Mouse (Mus musculus) small intestine, adult 2 months (tissue): ENCODE data around the gene Atp5c1. TPM values are rescaled to one million over a fixed set of nuclear protein-coding genes. Genes with fewer than 3 reads are reported as not detected.

Source experiments
- H3K27ac ChIP-seq: fragments of 200-500 bp; 2 replicates; pipeline ENCODE4 v1.5.1; 2012; ENCODE audit warnings: low read depth, low read length, control low read depth, inconsistent platforms; ENCODE audit not compliant: insufficient read depth
- H3K27me3 ChIP-seq: fragments of 200-500 bp; 2 replicates; pipeline ENCODE4 v1.6.1; 2012; ENCODE audit warnings: mild to moderate bottlenecking, moderate library complexity, low read length, inconsistent platforms; ENCODE audit not compliant: control insufficient read depth, insufficient read depth
- H3K36me3 ChIP-seq: fragments of 200-500 bp; 2 replicates; pipeline ENCODE4 v1.6.1; 2012; ENCODE audit warnings: mild to moderate bottlenecking, low read length, control low read depth, inconsistent platforms; ENCODE audit not compliant: control insufficient read depth, insufficient read depth
- H3K4me1 ChIP-seq: fragments of 200-500 bp; 2 replicates; pipeline ENCODE4 v1.6.1; 2012; ENCODE audit warnings: low read length, inconsistent platforms, mixed read lengths; ENCODE audit not compliant: control insufficient read depth, insufficient read depth, insufficient read length
- H3K4me3 ChIP-seq: fragments of 200-500 bp; 2 replicates; pipeline ENCODE4 v1.5.1; 2012; ENCODE audit warnings: low read depth, mild to moderate bottlenecking, control low read depth, inconsistent platforms, low read length, moderate library complexity
- CTCF ChIP-seq: fragments of 200-500 bp; IDR thresholded peaks from 2 replicates; pipeline ENCODE4 v1.5.1; 2012; ENCODE audit warnings: low read depth, mild to moderate bottlenecking, control low read depth, inconsistent platforms, low read length, moderate library complexity, mixed read lengths; ENCODE audit not compliant: insufficient replicate concordance, insufficient read length; ENCODE audit errors: extremely low read depth
- POLR2A ChIP-seq: fragments of 200-500 bp; IDR thresholded peaks from 2 replicates; pipeline ENCODE4 v1.6.1; 2012; ENCODE audit warnings: low read depth, mild to moderate bottlenecking, control low read depth, inconsistent platforms, low read length, moderate library complexity
- WGBS: fragments of 180-500 bp; shearing (Covaris S2); methylation state at CpG from one replicate; pipeline ENCODE4 v1.1.7; 2018; 5-methylcytosine and 5-hydroxymethylcytosine counted together
- polyA plus RNA-seq: library from polyadenylated mRNA; depleted of rRNA; stranded (reverse); fragments of >200 nt; gene quantifications from 2 replicates; pipeline ENCODE4 v1.2.3, GENCODE M21; 2012; rRNA removed

Atp5c1 gene
- polyA plus RNA-seq, 1 experiment, result 559 TPM

DNA sequence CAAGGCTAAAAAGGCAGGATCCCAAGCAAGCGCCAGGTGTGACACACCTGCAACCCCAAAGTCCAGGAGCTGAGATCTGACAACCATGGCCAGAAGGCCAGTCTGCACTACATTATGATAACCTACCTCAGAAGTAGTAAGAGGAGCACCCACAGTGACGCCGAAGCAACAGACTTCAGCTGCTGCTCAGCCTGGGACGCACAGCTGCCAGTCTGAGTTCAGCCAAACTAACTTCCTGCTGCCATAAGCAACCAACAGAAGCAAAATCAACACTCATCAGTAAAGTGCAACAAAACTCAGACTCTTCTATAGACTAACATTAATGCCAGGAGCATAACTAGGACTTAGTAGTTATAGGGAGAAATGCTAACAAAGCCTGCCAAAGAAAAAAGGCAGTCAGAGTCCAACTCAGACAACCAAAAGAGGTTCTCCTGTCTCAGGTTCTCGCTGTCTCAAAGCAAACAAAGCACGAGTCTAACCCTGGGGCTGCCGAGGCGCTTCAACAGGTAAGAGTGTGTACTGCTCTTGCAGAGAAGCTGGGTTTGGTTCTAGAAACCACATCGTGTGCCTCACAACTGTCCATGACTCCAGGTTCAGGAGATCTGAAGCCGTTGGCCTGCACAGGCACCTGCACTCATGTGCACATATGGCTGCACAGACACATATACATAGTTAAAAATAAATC, 65.2 kb downstream of the Atp5c1 start:
- TF ChIP-seq CTCF (no peak), POLR2A (no peak)
- no peak overlapping the region for H3K4me3 ChIP-seq
- H3K36me3 ChIP-seq, result no peaks in the 10 kb centered on the region
- no peak overlapping the region for H3K27ac ChIP-seq
- no peaks in the 10 kb centered on the region for H3K27me3 ChIP-seq
- 62% methylated on average over 10 of the region's 10 CpGs for WGBS
- no peaks in the 10 kb centered on the region for H3K4me1 ChIP-seq

DNA sequence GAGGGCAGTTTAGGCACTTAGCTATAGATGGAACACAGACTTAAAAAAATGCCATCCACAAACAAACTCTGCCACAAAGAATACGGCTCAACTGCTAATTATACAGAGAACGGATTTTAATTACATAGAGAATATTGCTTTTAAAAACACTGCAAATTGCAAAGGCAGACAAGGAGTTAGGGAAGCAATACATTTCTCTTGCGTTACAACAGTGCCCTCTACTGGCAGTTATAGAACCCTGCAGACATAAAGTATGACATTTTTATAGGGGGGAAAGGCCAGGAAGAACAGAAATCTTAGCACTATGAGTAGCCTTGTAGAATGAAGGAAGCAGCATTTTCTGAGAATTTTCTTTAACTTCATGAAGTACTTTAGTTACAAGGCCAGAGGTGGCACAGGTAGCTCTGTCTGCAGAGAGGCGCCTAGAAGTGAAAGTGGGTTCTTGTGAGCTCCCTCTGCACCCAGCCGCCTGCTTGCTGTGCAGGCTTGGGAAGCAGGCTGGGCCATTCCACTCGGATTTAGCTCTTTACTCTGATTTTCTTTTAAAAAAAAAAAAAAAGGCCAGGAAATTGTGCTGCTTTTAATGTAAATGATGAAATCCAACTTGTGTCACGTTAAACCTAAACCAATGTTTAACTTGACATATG, 69.9 kb downstream of the Atp5c1 start:
- H3K27ac ChIP-seq, result no peak overlapping the region
- 53% methylated on average over 7 of the region's 7 CpGs for WGBS
- no peak overlapping the region for H3K4me3 ChIP-seq
- no peak for TF ChIP-seq POLR2A
- no peak for TF ChIP-seq CTCF
- no peaks in the 10 kb centered on the region for H3K36me3 ChIP-seq
- H3K27me3 ChIP-seq, result no peaks in the 10 kb centered on the region
- H3K4me1 ChIP-seq, result no peaks in the 10 kb centered on the region

DNA sequence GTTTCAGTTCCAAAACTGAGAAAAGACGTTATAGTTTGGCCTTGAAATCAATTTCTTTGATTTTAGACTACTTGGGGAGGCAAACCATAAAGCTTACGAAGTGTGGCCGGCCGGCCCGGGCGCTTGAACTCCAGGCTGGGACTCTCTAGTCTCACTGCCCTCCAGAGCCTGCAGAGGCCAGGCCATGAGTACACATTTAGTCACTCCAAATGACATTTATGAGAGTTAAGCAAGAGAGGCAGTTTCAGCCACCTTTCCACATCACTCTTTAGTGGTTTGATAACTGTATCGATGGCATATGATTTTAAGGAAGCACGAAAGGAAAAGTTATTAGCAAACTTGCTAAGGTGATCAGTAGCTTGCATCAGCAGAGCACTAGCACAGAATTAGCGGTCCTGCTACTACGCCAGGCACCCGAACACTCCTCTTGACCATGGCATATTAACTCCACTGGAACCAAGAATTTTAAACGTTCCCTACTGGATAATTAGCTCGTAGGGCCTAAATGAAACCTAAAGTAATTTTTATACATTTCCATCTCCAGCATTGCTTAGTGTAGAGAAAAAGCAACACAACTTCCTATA, 70.5 kb downstream of the Atp5c1 start:
- WGBS, result 88% methylated on average over 13 of the region's 13 CpGs
- H3K4me1 ChIP-seq, result no peaks in the 10 kb centered on the region
- no peaks in the 10 kb centered on the region for H3K36me3 ChIP-seq
- no peaks in the 10 kb centered on the region for H3K27me3 ChIP-seq
- H3K4me3 ChIP-seq, result no peak overlapping the region
- TF ChIP-seq POLR2A, result no peak
- TF ChIP-seq CTCF, result no peak
- H3K27ac ChIP-seq, result no peak overlapping the region

DNA sequence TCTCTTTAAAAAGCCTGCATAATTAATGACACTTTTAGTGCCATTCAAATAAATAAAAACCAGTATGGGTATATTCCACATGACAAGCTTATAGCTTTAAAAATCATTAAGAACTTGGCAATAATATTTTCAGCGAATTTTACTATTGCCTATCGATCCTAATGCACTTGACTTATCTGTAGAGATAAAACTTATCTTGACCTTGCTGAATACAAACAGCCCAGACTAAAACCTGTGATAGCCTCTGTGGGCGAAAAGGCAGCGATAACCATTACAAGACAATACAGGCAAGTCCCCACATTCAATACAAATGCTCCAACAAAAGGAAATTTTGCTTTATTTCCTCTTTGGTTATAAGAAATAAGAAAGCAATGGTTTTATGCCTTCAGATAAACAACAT, 71.7 kb downstream of the Atp5c1 start:
- H3K4me1 ChIP-seq, result no peaks in the 10 kb centered on the region
- 22% methylated on average over 4 of the region's 4 CpGs for WGBS
- H3K27me3 ChIP-seq, result no peaks in the 10 kb centered on the region
- no peak overlapping the region for H3K4me3 ChIP-seq
- H3K27ac ChIP-seq, result no peak overlapping the region
- no peaks in the 10 kb centered on the region for H3K36me3 ChIP-seq
- TF ChIP-seq POLR2A (no peak), CTCF (no peak)

Other genes starting within 250 kb of the Atp5c1 start
- not detected in 2 replicates for gene 4930412O13Rik, start 199.3 kb downstream of the Atp5c1 start, polyA plus RNA-seq
- not detected in 2 replicates for gene 9230102O04Rik, start 191.0 kb downstream of the Atp5c1 start, polyA plus RNA-seq
- 0.77 and 2.3 TPM in 2 replicates for gene Gata3, start 190.5 kb downstream of the Atp5c1 start, polyA plus RNA-seq
- gene Taf3, start 31.9 kb downstream of the Atp5c1 start, polyA plus RNA-seq, result 2.2 and 6.9 TPM in 2 replicates
- gene Kin, start 83 bp upstream of the Atp5c1 start, polyA plus RNA-seq, result 0.33 and 2.8 TPM in 2 replicates
- gene Itih2, start 50.9 kb upstream of the Atp5c1 start, polyA plus RNA-seq, result 0.61 TPM in 1 of 2 replicates, not detected in the other
- gene Itih5, start 73.1 kb upstream of the Atp5c1 start, polyA plus RNA-seq, result 2.4 and 4.7 TPM in 2 replicates